Mouse (Mus musculus) kidney, adult 10 weeks (tissue): Measurements from ENCODE around the gene Sfrp4. TPM values are rescaled to one million over a fixed set of nuclear protein-coding genes. Genes with fewer than 3 reads are reported as not detected.

Source experiments
- polyA plus RNA-seq: library from polyadenylated mRNA; stranded (reverse); fragments of 350-450 nt; fragmentation: Illumina TruSeq; extraction: RNeasy Lipid Tissue Mini Kit (QIAGEN cat#74804); gene quantifications from one replicate; pipeline ENCODE4 v1.2.3, GENCODE M21; 2014; ENCODE audit warnings: low read depth, low replicate concordance

Sfrp4 gene
- 4.3 TPM for polyA plus RNA-seq

GRCm38 (mm10) chr13:19622573-19623227, at the start of gene Sfrp4:
Gene Sfrp4 (plus strand): TSS chr13:19623104.

GRCm38 (mm10) chr13:19619216-19619927, 3.5 kb upstream of the Sfrp4 start, which contains the start of gene Epdr1:
Gene Epdr1 (minus strand): TSS chr13:19619927.

Other genes with a start within 250 kb of the Sfrp4 start
- gene Stard3nl, start 227.3 kb upstream of the Sfrp4 start, polyA plus RNA-seq, result 44.5 TPM
- 9.2 TPM for gene Epdr1, start 3.2 kb upstream of the Sfrp4 start, polyA plus RNA-seq
- gene Nme8, start 74.7 kb downstream of the Sfrp4 start, polyA plus RNA-seq, result not detected
- gene Gpr141, start 201.2 kb downstream of the Sfrp4 start, polyA plus RNA-seq, result 0.44 TPM